Mouse (Mus musculus) forebrain, embryonic 16.5 days (tissue): ENCODE measurements around the gene Camta1. TPM values are rescaled to one million over a fixed set of nuclear protein-coding genes. Genes with fewer than 3 reads are reported as not detected.
A peak's percentile ranks its signal among the peaks of the same experiment; 100 is the strongest.

ENCODE experiments used
- ATAC-seq: fragments of 200-750 bp; cut with Nextera tagmentation; 2 replicates; pipeline ENCODE4 v1.8.0; 2017; ENCODE audit warnings: mild to moderate bottlenecking, moderate library complexity
- H3K27ac ChIP-seq: fragments of 300-500 bp; sonication (generic); 2 replicates; pipeline ENCODE4 v1.5.1; 2014; ENCODE audit warnings: low read length, control low read depth
- H3K27me3 ChIP-seq: fragments of 300-500 bp; sonication (generic); replicated peaks from 2 replicates; pipeline ENCODE4 v1.6.1; 2014; ENCODE audit warnings: low read length; ENCODE audit not compliant: control insufficient read depth, insufficient read depth
- H3K36me3 ChIP-seq: fragments of 300-500 bp; sonication (generic); 2 replicates; pipeline ENCODE4 v1.6.1; 2014; ENCODE audit not compliant: control insufficient read depth, insufficient read depth
- H3K4me1 ChIP-seq: fragments of 300-500 bp; sonication (generic); replicated peaks from 2 replicates; pipeline ENCODE4 v1.6.1; 2014; ENCODE audit warnings: low read length; ENCODE audit not compliant: control insufficient read depth, insufficient read depth
- H3K4me2 ChIP-seq: fragments of 300-500 bp; sonication (generic); 2 replicates; pipeline ENCODE4 v1.6.1; 2014; ENCODE audit warnings: mild to moderate bottlenecking, low read length, control low read depth
- H3K4me3 ChIP-seq: fragments of 300-500 bp; sonication (generic); replicated peaks from 2 replicates; pipeline ENCODE4 v1.5.1; 2014; ENCODE audit warnings: mild to moderate bottlenecking, low read length, control low read depth
- H3K9ac ChIP-seq: fragments of 300-500 bp; sonication (generic); replicated peaks from 2 replicates; pipeline ENCODE4 v1.6.1; 2014; ENCODE audit warnings: low read depth, low read length, control low read depth
- H3K9me3 ChIP-seq: fragments of 300-500 bp; sonication (generic); 2 replicates; pipeline ENCODE4 v1.6.1; 2016; ENCODE audit warnings: low read length; ENCODE audit not compliant: control insufficient read depth
- WGBS: fragments of 180-500 bp; shearing (Covaris S2); extraction: QIAGEN DNeasy Blood & Tissue Kit; methylation state at CpG from one replicate; pipeline ENCODE4 v1.1.7; 2014; 5-methylcytosine and 5-hydroxymethylcytosine counted together
- polyA plus RNA-seq: library from polyadenylated mRNA; unstranded; fragments of >200 nt; fragmentation: Nextera tagmentation; extraction: Ambion mirVana; gene quantifications from 2 replicates; pipeline ENCODE4 v1.2.1, GENCODE M21; 2015

Gene Camta1
- polyA plus RNA-seq, 1 experiment from 2014 or later = 123 TPM

- Histone ChIP-seq H3K4me1 (peaks cover 43% of the 10 kb centered on the region), H3K4me2 (peak overlapping the region; percentile 64), H3K27ac (peak overlapping the region; percentile 100), H3K9ac (peak overlapping the region; percentile 80), H3K27me3 (no peaks in the 10 kb centered on the region), H3K4me3 (peak overlapping the region; percentile 58), H3K36me3 (no peaks in the 10 kb centered on the region), H3K9me3 (no peaks in the 10 kb centered on the region)
- WGBS = 5% methylated on average over 10 of the region's 10 CpGs
- ATAC-seq = peak; percentile 47
These were observed 733.8 kb downstream of the Camta1 start for GRCm38 (mm10) chr4:151127636-151128548.

- Histone ChIP-seq H3K27me3 (no peaks in the 10 kb centered on the region), H3K4me2 (no peak overlapping the region), H3K4me3 (no peak overlapping the region), H3K36me3 (peaks cover 2% of the 10 kb centered on the region; the same call in 1 of the 2 replicates), H3K27ac (no peak overlapping the region), H3K4me1 (no peaks in the 10 kb centered on the region), H3K9me3 (no peaks in the 10 kb centered on the region), H3K9ac (no peak overlapping the region)
- WGBS = 78% methylated on average over 3 of the region's 3 CpGs
- no peak for ATAC-seq
These were observed 742.8 kb downstream of the Camta1 start for GRCm38 (mm10) chr4:151118883-151119282.

- H3K4me2 ChIP-seq = no peak overlapping the region
- 89% methylated on average over 7 of the region's 7 CpGs for WGBS
- H3K9ac ChIP-seq = no peak overlapping the region
- H3K27me3 ChIP-seq = no peaks in the 10 kb centered on the region
- H3K9me3 ChIP-seq = no peaks in the 10 kb centered on the region
- H3K27ac ChIP-seq = no peak overlapping the region
- H3K4me1 ChIP-seq = no peaks in the 10 kb centered on the region
- H3K36me3 ChIP-seq = 0 out of 2 replicates have a peak, but pooled peaks cover under 1% of the 10 kb centered on the region
- no peak for ATAC-seq
- no peak overlapping the region for H3K4me3 ChIP-seq
These were observed 747.1 kb downstream of the Camta1 start for GRCm38 (mm10) chr4:151114574-151114973.

GRCm38 (mm10) chr4:151111226-151111625, 750.5 kb downstream of the Camta1 start:
- Histone ChIP-seq H3K4me2 (no peak overlapping the region), H3K9ac (no peak overlapping the region), H3K4me3 (no peak overlapping the region), H3K27me3 (no peaks in the 10 kb centered on the region), H3K4me1 (peaks cover 10% of the 10 kb centered on the region), H3K36me3 (no peaks in the 10 kb centered on the region), H3K9me3 (no peaks in the 10 kb centered on the region), H3K27ac (no peak overlapping the region)
- ATAC-seq = no peak
- WGBS = 66% methylated on average over 8 of the region's 8 CpGs

- no peaks in the 10 kb centered on the region for H3K27me3 ChIP-seq
- peak overlapping the region; percentile 64 for H3K4me2 ChIP-seq
- H3K4me3 ChIP-seq = peak overlapping the region; percentile 80
- peak overlapping the region; percentile 92 for H3K9ac ChIP-seq
- H3K27ac ChIP-seq = peak overlapping the region; percentile 85
- H3K9me3 ChIP-seq = no peaks in the 10 kb centered on the region
- peaks cover 28% of the 10 kb centered on the region for H3K4me1 ChIP-seq
- under 1% methylated on average over 15 of the region's 20 CpGs for WGBS
- ATAC-seq = peak; percentile 18
- H3K36me3 ChIP-seq = no peaks in the 10 kb centered on the region
These were observed 752.8 kb downstream of the Camta1 start for GRCm38 (mm10) chr4:151108834-151109241.

GRCm38 (mm10) chr4:151108028-151108771, 753.5 kb downstream of the Camta1 start:
- Histone ChIP-seq H3K4me3 (peak overlapping the region; percentile 80), H3K9me3 (no peaks in the 10 kb centered on the region), H3K4me2 (peak overlapping the region; percentile 64), H3K27ac (peak overlapping the region; percentile 98), H3K27me3 (no peaks in the 10 kb centered on the region), H3K9ac (peak overlapping the region; percentile 92), H3K4me1 (peaks cover 32% of the 10 kb centered on the region), H3K36me3 (no peaks in the 10 kb centered on the region)
- under 1% methylated on average over 95 of the region's 101 CpGs for WGBS
- ATAC-seq = peak; percentile 99

GRCm38 (mm10) chr4:151107131-151108001, 754.3 kb downstream of the Camta1 start:
- H3K27ac ChIP-seq = peak overlapping the region; percentile 98
- peaks cover 40% of the 10 kb centered on the region for H3K4me1 ChIP-seq
- no peaks in the 10 kb centered on the region for H3K27me3 ChIP-seq
- H3K4me3 ChIP-seq = peak overlapping the region; percentile 80
- ATAC-seq = peak; percentile 37
- no peaks in the 10 kb centered on the region for H3K9me3 ChIP-seq
- H3K4me2 ChIP-seq = peak overlapping the region; percentile 64
- WGBS = 1% methylated on average over 58 of the region's 60 CpGs
- no peaks in the 10 kb centered on the region for H3K36me3 ChIP-seq
- peak overlapping the region; percentile 92 for H3K9ac ChIP-seq

- H3K4me1 ChIP-seq = peaks cover 46% of the 10 kb centered on the region
- H3K9ac ChIP-seq = peak overlapping the region; percentile 92
- WGBS = 11% methylated on average over 10 of the region's 10 CpGs
- no peak for ATAC-seq
- peak overlapping the region; percentile 80 for H3K4me3 ChIP-seq
- peak overlapping the region; percentile 48 for H3K27ac ChIP-seq
- H3K27me3 ChIP-seq = no peaks in the 10 kb centered on the region
- peak overlapping the region; percentile 64 for H3K4me2 ChIP-seq
- no peaks in the 10 kb centered on the region for H3K36me3 ChIP-seq
- no peaks in the 10 kb centered on the region for H3K9me3 ChIP-seq
These were observed 755.2 kb downstream of the Camta1 start for GRCm38 (mm10) chr4:151106468-151106867.
